Mouse (Mus musculus): ENCODE data around the gene A930017K11Rik. TPM values are rescaled to one million over a fixed set of nuclear protein-coding genes. Genes with fewer than 3 reads are reported as not detected.

Gene A930017K11Rik
- polyA plus RNA-seq, 1 experiment from 2014 or later, result 0.19 TPM

DNA sequence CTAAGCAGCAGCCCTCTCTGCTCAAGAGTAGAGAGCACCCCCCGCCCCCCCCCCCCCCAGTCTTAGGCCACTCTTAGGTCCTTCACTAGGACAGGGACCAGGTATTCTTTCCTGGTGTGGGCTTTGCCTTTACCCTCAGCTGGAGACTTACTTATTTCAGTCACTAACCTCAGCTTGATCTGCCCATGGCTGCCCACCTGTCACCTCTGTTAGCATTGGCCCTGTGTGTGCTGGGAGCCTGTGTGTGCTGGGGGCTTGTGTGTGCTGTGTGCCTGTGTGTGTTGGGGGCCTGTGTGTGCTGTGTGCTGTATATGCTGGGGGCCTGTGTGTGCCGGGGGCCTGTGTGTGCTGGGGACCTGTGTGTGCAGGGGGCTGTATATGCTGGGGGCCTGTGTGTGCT lies 2.3 kb upstream of the A930017K11Rik start:
- Histone ChIP-seq H3K9ac (ENCODE audit: low read depth, low read length) (no peak overlapping the region), H3K36me3 (ENCODE audit: control insufficient read depth, insufficient read depth, low read length) (0 out of 2 replicates have a peak, but pooled peaks cover 4% of the 10 kb centered on the region), H3K4me1 (replicated peaks; ENCODE audit: control insufficient read depth, insufficient read depth, low read length) (peaks cover 3% of the 10 kb centered on the region; the same call in 1 of the 2 replicates), H3K4me2 (replicated peaks; ENCODE audit: low read depth, low read length) (no peak overlapping the region), H3K4me3 (ENCODE audit: low read depth, low read length) (no peak overlapping the region), H3K27me3 (ENCODE audit: control insufficient read depth, insufficient read depth, low read length) (peaks cover 35% of the 10 kb centered on the region), H3K27ac (ENCODE audit: low read depth, low read length) (no peak overlapping the region), H3K9me3 (ENCODE audit: control insufficient read depth, low read length) (no peaks in the 10 kb centered on the region)
- 96% methylated on average over 2 of the region's 2 CpGs for WGBS
- ATAC-seq (ENCODE audit: low FRiP score) (no peak), DNase-seq (ENCODE audit: low spot score) (no peak)

DNA sequence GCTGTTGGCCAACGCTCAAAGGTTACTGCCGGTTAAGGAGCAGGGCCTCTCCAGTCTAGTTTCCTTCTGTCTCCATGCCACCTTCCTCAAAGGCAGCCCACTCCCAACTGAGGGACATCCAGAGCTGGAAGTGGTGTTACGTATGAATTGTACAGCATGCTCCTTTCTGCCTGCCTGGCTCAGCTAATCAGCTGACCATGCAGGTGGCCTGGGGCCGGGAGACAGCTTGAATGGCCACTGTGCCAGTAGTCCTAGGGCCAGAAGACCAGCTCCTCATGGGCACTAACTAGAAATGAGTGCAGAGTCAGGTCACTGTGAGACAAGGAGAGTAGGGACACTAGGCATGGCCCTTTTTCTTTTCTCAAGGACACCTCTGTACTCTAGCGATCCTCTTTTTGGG lies 796 bp upstream of the A930017K11Rik start:
- Histone ChIP-seq H3K4me2 (replicated peaks; ENCODE audit: low read depth, low read length) (no peak overlapping the region), H3K36me3 (ENCODE audit: control insufficient read depth, insufficient read depth, low read length) (no peaks in the 10 kb centered on the region), H3K27ac (ENCODE audit: low read depth, low read length) (no peak overlapping the region), H3K9ac (ENCODE audit: low read depth, low read length) (no peak overlapping the region), H3K27me3 (ENCODE audit: control insufficient read depth, insufficient read depth, low read length) (peaks cover 35% of the 10 kb centered on the region), H3K4me1 (replicated peaks; ENCODE audit: control insufficient read depth, insufficient read depth, low read length) (peaks cover 3% of the 10 kb centered on the region; the same call in 1 of the 2 replicates), H3K9me3 (ENCODE audit: control insufficient read depth, low read length) (no peaks in the 10 kb centered on the region), H3K4me3 (ENCODE audit: low read depth, low read length) (no peak overlapping the region)
- WGBS, result 83% methylated on average over 5 of the region's 5 CpGs
- DNase-seq (ENCODE audit: low spot score) (no peak), ATAC-seq (ENCODE audit: low FRiP score) (no peak)

DNA sequence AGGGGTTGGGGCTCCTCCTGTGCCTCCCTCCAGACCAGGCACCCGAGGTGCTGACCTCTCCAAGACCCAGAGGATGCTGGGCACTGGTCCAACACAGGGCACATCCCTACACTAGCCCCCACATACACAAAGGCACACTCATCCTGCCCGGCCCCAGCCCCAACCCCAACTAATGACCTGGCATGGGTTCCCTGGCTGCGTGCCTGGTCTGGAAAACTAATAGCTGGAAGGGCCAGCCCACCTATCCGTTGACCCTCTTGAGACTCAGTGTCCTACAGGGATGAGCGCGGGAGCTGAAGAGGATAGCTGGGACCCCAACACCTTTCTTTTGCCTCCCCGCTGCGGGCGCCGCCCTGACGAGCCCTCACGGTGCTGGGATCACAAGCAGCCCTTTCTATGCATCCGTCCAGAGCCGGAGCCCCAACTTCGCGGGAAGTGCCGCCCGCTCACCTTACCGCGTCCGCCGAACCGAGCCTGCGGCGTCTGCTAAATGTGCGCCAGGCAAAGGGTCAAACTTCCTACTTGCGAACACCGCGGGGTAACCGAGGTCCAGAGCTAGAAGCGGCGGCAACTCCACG lies 1.1 kb downstream of the A930017K11Rik start:
- Histone ChIP-seq H3K4me1 (replicated peaks; ENCODE audit: control insufficient read depth, insufficient read depth, low read length) (peaks cover 3% of the 10 kb centered on the region; the same call in 1 of the 2 replicates), H3K9ac (ENCODE audit: low read depth, low read length) (no peak overlapping the region)

DNA sequence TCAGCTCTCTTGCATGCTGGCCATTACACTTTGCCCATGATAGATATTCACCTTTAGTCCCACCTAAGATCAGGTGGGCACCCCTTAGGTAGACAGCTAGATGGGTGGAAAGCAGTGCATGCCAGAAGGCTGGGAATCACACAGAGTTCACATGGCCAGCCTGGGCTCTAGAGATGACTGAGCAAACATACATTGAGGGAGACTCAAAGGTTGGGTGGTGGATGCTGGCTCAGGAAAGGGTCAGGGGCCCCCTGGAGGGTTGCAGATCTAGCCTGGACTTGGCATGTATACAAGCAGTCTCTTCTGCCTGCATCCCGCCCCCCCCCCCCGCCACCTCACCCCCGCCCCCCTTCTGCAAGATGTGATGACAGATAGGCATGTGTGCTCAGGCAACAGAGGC lies 1.7 kb downstream of the A930017K11Rik start:
- Histone ChIP-seq H3K27me3 (ENCODE audit: control insufficient read depth, insufficient read depth, low read length) (peaks cover 35% of the 10 kb centered on the region), H3K9ac (ENCODE audit: low read depth, low read length) (no peak overlapping the region), H3K4me1 (replicated peaks; ENCODE audit: control insufficient read depth, insufficient read depth, low read length) (peaks cover 3% of the 10 kb centered on the region; the same call in 1 of the 2 replicates), H3K27ac (ENCODE audit: low read depth, low read length) (no peak overlapping the region), H3K4me2 (replicated peaks; ENCODE audit: low read depth, low read length) (no peak overlapping the region), H3K4me3 (ENCODE audit: low read depth, low read length) (no peak overlapping the region), H3K9me3 (ENCODE audit: control insufficient read depth, low read length) (no peaks in the 10 kb centered on the region), H3K36me3 (ENCODE audit: control insufficient read depth, insufficient read depth, low read length) (no peaks in the 10 kb centered on the region)
- WGBS, result 7% methylated on average over 3 of the region's 3 CpGs
- ATAC-seq (ENCODE audit: low FRiP score) (no peak), DNase-seq (ENCODE audit: low spot score) (no peak)

More for the DNA sequence above, 1.1 kb downstream of the A930017K11Rik start:
- Histone ChIP-seq H3K9me3 (ENCODE audit: control insufficient read depth, low read length) (no peaks in the 10 kb centered on the region), H3K27ac (ENCODE audit: low read depth, low read length) (no peak overlapping the region), H3K4me3 (ENCODE audit: low read depth, low read length) (peak overlapping the region; percentile 31), H3K36me3 (ENCODE audit: control insufficient read depth, insufficient read depth, low read length) (no peaks in the 10 kb centered on the region), H3K27me3 (ENCODE audit: control insufficient read depth, insufficient read depth, low read length) (peaks cover 35% of the 10 kb centered on the region), H3K4me2 (replicated peaks; ENCODE audit: low read depth, low read length) (peak overlapping the region; percentile 52)
- no peak for ATAC-seq (ENCODE audit: low FRiP score)
- DNase-seq (ENCODE audit: low spot score), result peak; percentile 15
- under 1% methylated on average over 33 of the region's 33 CpGs for whole genome bisulfite sequencing

DNA sequence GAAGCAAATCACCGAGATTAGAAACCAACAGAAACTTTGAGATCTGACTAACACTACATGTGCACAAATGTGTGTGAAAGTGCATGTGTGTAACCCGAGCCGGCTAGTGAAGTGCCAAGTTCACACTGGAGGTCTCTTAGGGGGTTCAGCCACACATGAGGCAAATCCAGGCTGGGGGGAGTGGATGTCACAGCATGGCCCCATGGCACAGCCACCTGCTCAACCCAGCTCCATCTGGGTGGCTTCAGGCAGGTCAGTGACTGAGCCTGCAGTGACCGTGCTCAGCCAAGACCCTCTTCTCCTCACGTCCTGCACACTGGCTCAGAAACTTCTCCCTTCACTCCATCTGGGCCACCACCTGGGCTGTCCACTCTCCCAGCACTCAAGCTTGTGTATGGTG lies 2.4 kb downstream of the A930017K11Rik start:
- no peaks in the 10 kb centered on the region for H3K9me3 ChIP-seq (ENCODE audit: control insufficient read depth, low read length)
- H3K27ac ChIP-seq (ENCODE audit: low read depth, low read length), result no peak overlapping the region
- DNase-seq (ENCODE audit: low spot score) (no peak), ATAC-seq (ENCODE audit: low FRiP score) (no peak)
- H3K27me3 ChIP-seq (ENCODE audit: control insufficient read depth, insufficient read depth, low read length), result peaks cover 35% of the 10 kb centered on the region
- WGBS, result 75% methylated on average over 5 of the region's 5 CpGs
- no peaks in the 10 kb centered on the region for H3K36me3 ChIP-seq (ENCODE audit: control insufficient read depth, insufficient read depth, low read length)
- H3K4me3 ChIP-seq (ENCODE audit: low read depth, low read length), result no peak overlapping the region
- no peak overlapping the region for H3K4me2 ChIP-seq (replicated peaks; ENCODE audit: low read depth, low read length)
- H3K9ac ChIP-seq (ENCODE audit: low read depth, low read length), result no peak overlapping the region
- peaks cover 5% of the 10 kb centered on the region; the same call in 1 of the 2 replicates for H3K4me1 ChIP-seq (replicated peaks; ENCODE audit: control insufficient read depth, insufficient read depth, low read length)

DNA sequence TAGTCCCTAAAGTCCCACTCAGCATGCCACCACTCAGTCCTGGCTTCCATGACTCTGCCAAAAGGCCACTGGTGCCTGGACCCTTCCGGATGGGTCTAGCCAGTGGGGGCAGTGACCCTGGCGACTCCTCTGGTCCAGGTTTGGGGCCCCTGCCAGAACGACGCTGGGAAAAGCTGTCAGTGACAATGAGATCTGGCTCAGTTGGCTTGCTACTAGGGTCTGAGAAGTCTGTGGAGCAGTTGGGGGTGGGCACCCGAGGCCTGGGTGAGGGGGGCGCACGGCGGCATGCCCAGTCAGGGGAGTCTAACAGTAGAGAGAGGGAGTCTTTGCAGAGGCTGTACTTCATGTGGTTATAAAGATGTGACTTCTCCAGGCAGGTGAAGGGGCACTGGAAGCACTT lies 4.3 kb downstream of the A930017K11Rik start:
- H3K9ac ChIP-seq (ENCODE audit: low read depth, low read length), result no peak overlapping the region
- peaks cover 5% of the 10 kb centered on the region; the same call in 1 of the 2 replicates for H3K4me1 ChIP-seq (replicated peaks; ENCODE audit: control insufficient read depth, insufficient read depth, low read length)
- H3K36me3 ChIP-seq (ENCODE audit: control insufficient read depth, insufficient read depth, low read length), result no peaks in the 10 kb centered on the region
- peaks cover 32% of the 10 kb centered on the region for H3K27me3 ChIP-seq (ENCODE audit: control insufficient read depth, insufficient read depth, low read length)
- H3K4me2 ChIP-seq (replicated peaks; ENCODE audit: low read depth, low read length), result no peak overlapping the region
- no peak for ATAC-seq (ENCODE audit: low FRiP score)
- H3K9me3 ChIP-seq (ENCODE audit: control insufficient read depth, low read length), result no peaks in the 10 kb centered on the region
- WGBS, result 83% methylated on average over 8 of the region's 8 CpGs
- DNase-seq (ENCODE audit: low spot score), result no peak
- H3K27ac ChIP-seq (ENCODE audit: low read depth, low read length), result no peak overlapping the region
- H3K4me3 ChIP-seq (ENCODE audit: low read depth, low read length), result no peak overlapping the region

DNA sequence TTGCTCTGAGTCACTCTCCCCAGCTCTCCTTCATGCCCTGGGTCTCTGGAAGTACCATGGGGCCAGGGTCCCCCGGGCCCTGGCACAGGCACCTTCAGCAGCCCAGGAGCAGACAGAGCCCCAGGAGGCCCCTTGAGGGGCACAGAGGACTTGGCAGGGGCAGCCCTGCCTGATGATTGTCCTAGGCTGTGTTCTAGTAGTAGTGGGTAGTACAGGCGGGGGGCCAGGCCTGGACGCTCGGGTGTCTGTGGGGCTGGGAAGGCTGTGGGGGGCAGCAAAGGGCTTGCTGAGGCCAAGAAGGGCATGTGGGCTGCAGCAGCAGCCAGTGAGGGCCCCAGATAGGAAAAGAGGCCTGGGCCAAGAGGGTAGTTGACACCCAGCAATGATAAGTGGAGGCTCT lies 4.8 kb downstream of the A930017K11Rik start:
- 89% methylated on average over 4 of the region's 4 CpGs for WGBS
- Histone ChIP-seq H3K27me3 (ENCODE audit: control insufficient read depth, insufficient read depth, low read length) (peaks cover 27% of the 10 kb centered on the region), H3K4me3 (ENCODE audit: low read depth, low read length) (no peak overlapping the region), H3K36me3 (ENCODE audit: control insufficient read depth, insufficient read depth, low read length) (no peaks in the 10 kb centered on the region), H3K4me1 (replicated peaks; ENCODE audit: control insufficient read depth, insufficient read depth, low read length) (peaks cover 5% of the 10 kb centered on the region; the same call in 1 of the 2 replicates), H3K9me3 (ENCODE audit: control insufficient read depth, low read length) (no peaks in the 10 kb centered on the region), H3K4me2 (replicated peaks; ENCODE audit: low read depth, low read length) (no peak overlapping the region), H3K27ac (ENCODE audit: low read depth, low read length) (no peak overlapping the region), H3K9ac (ENCODE audit: low read depth, low read length) (no peak overlapping the region)
- DNase-seq (ENCODE audit: low spot score) (no peak), ATAC-seq (ENCODE audit: low FRiP score) (no peak)

DNA sequence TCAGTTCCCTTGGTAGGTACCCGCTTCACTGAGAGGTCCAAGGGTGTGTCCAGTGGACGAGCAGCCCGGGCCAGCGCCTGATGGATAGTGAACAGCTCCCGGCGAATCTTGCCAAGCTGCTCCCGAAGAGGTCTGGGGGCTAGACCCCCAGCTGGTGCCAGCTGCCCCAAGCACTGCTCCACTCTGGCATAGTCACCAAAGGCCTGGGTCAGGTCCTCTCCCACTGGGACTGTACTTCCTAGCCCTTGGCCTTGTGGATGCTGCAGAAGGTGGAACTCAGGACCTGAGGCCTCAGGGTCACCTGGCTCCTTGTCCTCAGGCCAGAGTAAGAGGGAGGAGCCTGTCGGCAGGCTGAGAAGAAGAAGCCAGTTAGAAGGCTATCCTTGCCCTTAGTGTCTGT lies 5.5 kb downstream of the A930017K11Rik start:
- 84% methylated on average over 8 of the region's 8 CpGs for WGBS
- no peak overlapping the region for H3K4me3 ChIP-seq (ENCODE audit: low read depth, low read length)
- no peak overlapping the region for H3K4me2 ChIP-seq (replicated peaks; ENCODE audit: low read depth, low read length)
- ATAC-seq (ENCODE audit: low FRiP score) (no peak), DNase-seq (ENCODE audit: low spot score) (no peak)
- peaks cover 20% of the 10 kb centered on the region for H3K27me3 ChIP-seq (ENCODE audit: control insufficient read depth, insufficient read depth, low read length)
- H3K9me3 ChIP-seq (ENCODE audit: control insufficient read depth, low read length), result no peaks in the 10 kb centered on the region
- H3K27ac ChIP-seq (ENCODE audit: low read depth, low read length), result no peak overlapping the region
- H3K4me1 ChIP-seq (replicated peaks; ENCODE audit: control insufficient read depth, insufficient read depth, low read length), result peaks cover 3% of the 10 kb centered on the region; the same call in 1 of the 2 replicates
- no peaks in the 10 kb centered on the region for H3K36me3 ChIP-seq (ENCODE audit: control insufficient read depth, insufficient read depth, low read length)
- no peak overlapping the region for H3K9ac ChIP-seq (ENCODE audit: low read depth, low read length)

DNA sequence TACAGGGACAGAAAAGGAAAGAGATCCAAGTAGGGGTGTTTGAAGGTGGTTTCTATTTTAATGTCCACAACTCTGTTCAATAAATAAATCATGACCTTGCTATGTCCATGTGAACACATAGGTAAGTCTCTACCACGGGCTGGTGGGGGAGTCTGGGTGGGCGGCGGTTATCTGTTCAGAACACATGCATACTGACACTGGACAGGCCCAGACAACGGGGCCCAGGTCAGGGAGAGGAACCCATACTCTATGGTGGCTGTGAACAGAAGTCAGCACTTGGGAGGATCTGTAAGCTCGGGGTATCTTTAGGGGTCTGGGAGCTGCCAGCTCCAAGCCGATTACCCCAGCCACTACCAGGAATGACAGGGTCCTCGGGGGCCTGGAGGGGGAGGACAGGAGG lies 6.0 kb downstream of the A930017K11Rik start:
- WGBS, result 84% methylated on average over 7 of the region's 7 CpGs
- no peak overlapping the region for H3K27ac ChIP-seq (ENCODE audit: low read depth, low read length)
- H3K4me2 ChIP-seq (replicated peaks; ENCODE audit: low read depth, low read length), result no peak overlapping the region
- no peak overlapping the region for H3K9ac ChIP-seq (ENCODE audit: low read depth, low read length)
- DNase-seq (ENCODE audit: low spot score) (no peak), ATAC-seq (ENCODE audit: low FRiP score) (no peak)
- no peaks in the 10 kb centered on the region for H3K36me3 ChIP-seq (ENCODE audit: control insufficient read depth, insufficient read depth, low read length)
- H3K4me1 ChIP-seq (replicated peaks; ENCODE audit: control insufficient read depth, insufficient read depth, low read length), result 0 out of 2 replicates have a peak, but pooled peaks cover 2% of the 10 kb centered on the region
- no peaks in the 10 kb centered on the region for H3K9me3 ChIP-seq (ENCODE audit: control insufficient read depth, low read length)
- peaks cover 15% of the 10 kb centered on the region for H3K27me3 ChIP-seq (ENCODE audit: control insufficient read depth, insufficient read depth, low read length)
- H3K4me3 ChIP-seq (ENCODE audit: low read depth, low read length), result no peak overlapping the region
